Mouse (Mus musculus) heart, adult 2 months (tissue): ENCODE results near the gene Fam71e1.

Source experiments
- CTCF ChIP-seq: fragments of 200-600 bp; IDR thresholded peaks from 2 replicates; pipeline ENCODE4 v1.8.1; 2022; ENCODE audit warnings: antibody characterized with exemption, mild to moderate bottlenecking, moderate library complexity
- POLR2A ChIP-seq: fragments of 200-500 bp; IDR thresholded peaks from 2 replicates; pipeline ENCODE4 v1.6.1; 2011; ENCODE audit warnings: mild to moderate bottlenecking, low read depth, low read length, control low read depth; ENCODE audit not compliant: insufficient read depth

DNA sequence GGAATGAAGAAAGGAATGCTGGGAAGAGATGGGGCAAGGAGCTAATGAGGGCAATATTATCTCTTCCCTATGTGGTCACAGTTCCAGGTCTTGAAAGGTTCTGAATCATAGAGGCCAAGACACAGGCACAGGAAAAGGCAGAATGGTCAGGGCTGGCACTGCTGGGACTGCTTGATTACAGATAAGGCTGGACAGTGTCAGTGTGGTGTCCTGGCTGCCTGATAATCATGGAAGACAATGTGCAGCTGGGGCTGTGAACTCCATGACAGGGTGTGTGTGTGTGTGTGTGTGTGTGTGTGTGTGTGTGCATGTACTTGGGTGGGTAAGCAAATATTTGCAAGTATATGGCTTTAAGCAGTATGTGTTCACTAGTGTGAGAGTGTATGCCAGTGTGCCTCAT, 11.1 kb downstream of the Fam71e1 start:
- TF ChIP-seq POLR2A (no peak), CTCF (no peak)
